Mouse (Mus musculus): ENCODE measurements around the gene Casr. TPM values are rescaled to one million over a fixed set of nuclear protein-coding genes. Genes with fewer than 3 reads are reported as not detected.

The Casr gene
- total RNA-seq, 2 experiments from 2014 or later, result 3.9 to 4.3 TPM

GRCm38 (mm10) chr16:36526596-36527282 lies 35.2 kb downstream of the Casr start:
- DNase-seq (ENCODE audit: extremely low spot score in 1 of 2, low spot score in 1 of 2), result no peak

GRCm38 (mm10) chr16:36523095-36523494 lies 38.8 kb downstream of the Casr start:
- no peak for DNase-seq (ENCODE audit: extremely low spot score in 1 of 2, low spot score in 1 of 2)

GRCm38 (mm10) chr16:36516355-36516754 lies 45.6 kb downstream of the Casr start:
- no peak for DNase-seq (ENCODE audit: extremely low spot score in 1 of 2, low spot score in 1 of 2)

GRCm38 (mm10) chr16:36507300-36507699 lies 54.6 kb downstream of the Casr start:
- DNase-seq (ENCODE audit: extremely low spot score in 1 of 2, low spot score in 1 of 2), result no peak

- no peak for DNase-seq (ENCODE audit: extremely low spot score in 1 of 2, low spot score in 1 of 2)
Measured at GRCm38 (mm10) chr16:36506827-36507226, 55.1 kb downstream of the Casr start.

GRCm38 (mm10) chr16:36505913-36506312 lies 56.0 kb downstream of the Casr start:
- no peak for DNase-seq (ENCODE audit: extremely low spot score in 1 of 2, low spot score in 1 of 2)

- no peak for DNase-seq (ENCODE audit: extremely low spot score in 1 of 2, low spot score in 1 of 2)
Measured at GRCm38 (mm10) chr16:36505134-36505533, 56.8 kb downstream of the Casr start.

- DNase-seq (ENCODE audit: extremely low spot score in 1 of 2, low spot score in 1 of 2), result no peak
Measured at GRCm38 (mm10) chr16:36502286-36502685, 59.7 kb downstream of the Casr start.

GRCm38 (mm10) chr16:36492420-36492819 lies 69.5 kb downstream of the Casr start:
- DNase-seq (ENCODE audit: extremely low spot score in 1 of 2, low spot score in 1 of 2), result no peak

GRCm38 (mm10) chr16:36476866-36477265 lies 85.1 kb downstream of the Casr start:
- no peak for DNase-seq (ENCODE audit: extremely low spot score in 1 of 2, low spot score in 1 of 2)

- DNase-seq (ENCODE audit: extremely low spot score in 1 of 2, low spot score in 1 of 2), result no peak
Measured at GRCm38 (mm10) chr16:36475530-36475929, 86.4 kb downstream of the Casr start.

- no peak for DNase-seq (ENCODE audit: extremely low spot score in 1 of 2, low spot score in 1 of 2)
Measured at GRCm38 (mm10) chr16:36474849-36475248, 87.1 kb downstream of the Casr start.

GRCm38 (mm10) chr16:36473217-36474216 lies 88.4 kb downstream of the Casr start:
- peak; percentile 25 to 73 for DNase-seq (ENCODE audit: extremely low spot score in 1 of 2, low spot score in 1 of 2)

- DNase-seq (ENCODE audit: extremely low spot score in 1 of 2, low spot score in 1 of 2), result no peak
Measured at GRCm38 (mm10) chr16:36471066-36471633, 90.8 kb downstream of the Casr start.

GRCm38 (mm10) chr16:36469955-36470478 lies 91.9 kb downstream of the Casr start:
- DNase-seq (ENCODE audit: extremely low spot score in 1 of 2, low spot score in 1 of 2), result peak in 1 of 2 experiments; percentile 24

- no peak for DNase-seq (ENCODE audit: extremely low spot score in 1 of 2, low spot score in 1 of 2)
Measured at GRCm38 (mm10) chr16:36469367-36469766, 92.6 kb downstream of the Casr start.

- no peak for DNase-seq (ENCODE audit: extremely low spot score in 1 of 2, low spot score in 1 of 2)
Measured at GRCm38 (mm10) chr16:36468862-36469261, 93.1 kb downstream of the Casr start.

- no peak for DNase-seq (ENCODE audit: extremely low spot score in 1 of 2, low spot score in 1 of 2)
Measured at GRCm38 (mm10) chr16:36467936-36468335, 94.0 kb downstream of the Casr start.

- DNase-seq (ENCODE audit: extremely low spot score in 1 of 2, low spot score in 1 of 2), result no peak
Measured at GRCm38 (mm10) chr16:36465436-36465835, 96.5 kb downstream of the Casr start.

GRCm38 (mm10) chr16:36464076-36464475 lies 97.9 kb downstream of the Casr start:
- no peak for DNase-seq (ENCODE audit: extremely low spot score in 1 of 2, low spot score in 1 of 2)

- DNase-seq (ENCODE audit: extremely low spot score in 1 of 2, low spot score in 1 of 2), result no peak
Measured at GRCm38 (mm10) chr16:36460426-36460825, 101.5 kb downstream of the Casr start.
